Mouse (Mus musculus): ENCODE measurements around the gene N4bp2l2.
"Not testable (repeated sequence)": the region's sequence is repeated elsewhere in the genome, so short reads cannot be mapped to it uniquely, and the experiment has no call there.

Gene N4bp2l2

DNA sequence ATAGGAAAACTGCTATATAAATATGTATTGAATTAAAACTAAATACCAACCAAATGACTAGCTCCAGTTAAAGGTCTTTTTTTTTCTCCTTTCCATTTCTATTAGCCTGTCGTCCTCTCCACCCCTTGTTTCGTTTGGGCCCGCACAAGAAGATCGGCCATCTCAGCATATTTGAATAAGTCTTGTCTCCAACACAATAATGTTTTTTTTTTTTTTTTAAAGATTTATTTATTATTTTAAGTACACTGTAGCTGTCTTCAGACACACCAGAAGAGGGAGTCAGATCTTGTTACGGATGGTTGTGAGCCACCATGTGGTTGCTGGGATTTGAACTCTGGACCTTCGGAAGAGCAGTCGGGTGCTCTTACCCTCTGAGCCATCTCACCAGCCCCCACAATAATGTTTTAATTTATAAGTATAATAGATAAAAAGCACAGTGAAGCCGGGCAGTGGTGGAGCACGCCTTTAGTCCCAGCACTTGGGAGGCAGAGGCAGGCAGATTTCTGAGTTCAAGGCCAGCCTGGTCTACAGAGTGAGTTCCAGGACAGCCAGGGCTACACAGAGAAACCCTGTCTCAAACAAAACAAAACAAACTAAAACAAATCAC, at the start of gene N4bp2l2:
TSS of gene N4bp2l2 (minus strand) at position 51 of the 607 bp plus-strand sequence.
- DNase-seq (ENCODE audit: low spot score), result not testable (repeated sequence)

DNA sequence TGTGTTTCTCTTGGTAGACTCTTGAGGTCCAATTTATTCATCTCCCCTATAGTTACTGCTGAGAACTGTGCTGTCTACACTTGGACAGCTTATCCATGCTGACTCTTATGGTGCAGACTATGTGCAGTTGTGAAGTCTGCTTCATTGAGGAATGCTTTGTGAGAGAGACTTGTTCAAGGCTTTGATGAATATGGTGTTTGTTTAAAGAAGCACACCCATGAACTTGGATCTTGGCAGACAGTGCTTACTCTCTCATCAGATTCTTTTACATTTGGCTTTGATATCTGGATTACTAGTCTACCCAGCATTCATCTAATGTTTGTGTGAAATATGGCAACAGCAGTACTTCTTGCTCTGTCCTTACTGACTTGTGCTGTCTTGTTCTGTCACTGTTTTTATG, 47.4 kb upstream of the N4bp2l2 start:
- no peak for DNase-seq (ENCODE audit: low spot score)

DNA sequence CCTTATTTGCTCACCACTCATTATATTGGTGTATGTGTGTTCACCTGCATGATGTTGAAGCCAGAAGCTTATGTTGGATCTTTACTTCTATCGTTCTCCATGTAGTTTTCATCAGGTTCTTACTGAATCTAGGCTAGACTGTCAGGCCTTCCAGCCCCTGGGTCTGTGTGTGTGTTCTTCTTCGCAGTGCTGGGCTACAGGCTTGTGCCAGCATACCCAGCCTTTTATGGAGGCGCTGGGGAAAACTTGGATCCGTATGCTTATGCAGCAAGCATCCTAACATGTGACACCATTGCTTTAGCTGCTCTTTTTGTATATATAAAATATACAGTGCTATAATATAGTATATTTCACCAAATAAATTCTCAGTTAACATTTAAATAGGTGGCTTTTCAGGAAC, 45.5 kb upstream of the N4bp2l2 start:
- no peak for DNase-seq (ENCODE audit: low spot score)

DNA sequence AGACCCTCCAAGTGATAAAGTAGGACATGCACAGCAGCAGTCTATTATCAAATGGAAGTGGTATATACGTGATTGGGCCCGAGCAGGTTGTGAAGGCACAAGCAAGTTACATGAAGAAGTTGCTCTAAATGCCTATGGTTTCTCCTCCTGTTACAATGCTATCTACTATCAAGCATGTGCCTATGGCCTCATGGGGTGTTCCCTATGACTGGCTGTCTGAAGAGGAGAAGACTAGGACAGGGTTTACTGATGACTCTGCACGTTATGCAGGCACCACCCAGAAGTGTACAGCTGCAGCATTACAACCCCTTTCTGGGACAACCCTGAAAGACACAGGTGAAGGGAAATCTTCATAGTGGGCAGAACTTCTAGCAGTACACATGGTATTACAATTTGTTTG, 41.2 kb upstream of the N4bp2l2 start:
- DNase-seq (ENCODE audit: low spot score), result not testable (repeated sequence)

GRCm38 (mm10) chr5:150706651-150707050, 40.7 kb upstream of the N4bp2l2 start:
- not testable (repeated sequence) for DNase-seq (ENCODE audit: low spot score)

- DNase-seq (ENCODE audit: low spot score), result peak; percentile 17
These were observed 36.7 kb upstream of the N4bp2l2 start for GRCm38 (mm10) chr5:150702714-150703113.

- no peak for DNase-seq (ENCODE audit: low spot score)
These were observed 27.3 kb upstream of the N4bp2l2 start for GRCm38 (mm10) chr5:150693277-150693676.

DNA sequence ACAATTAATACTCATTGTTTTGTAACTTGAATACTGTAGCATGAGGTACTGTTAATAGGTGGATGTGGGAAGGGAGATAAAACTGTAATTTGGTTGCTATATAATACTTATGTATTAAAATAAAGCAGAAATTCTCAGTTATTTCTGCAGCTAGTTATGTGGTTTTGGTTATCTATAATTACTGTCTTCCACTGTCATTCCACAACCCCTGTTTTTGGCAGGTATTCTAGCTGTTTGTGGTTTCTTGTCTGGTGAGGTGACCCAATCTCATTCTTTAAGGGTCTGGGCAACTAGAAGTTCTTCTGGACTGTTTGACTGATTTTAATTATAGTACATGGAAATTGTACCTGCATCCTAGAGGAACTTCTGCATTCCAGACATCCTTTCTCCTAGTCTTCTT, 24.7 kb upstream of the N4bp2l2 start:
- DNase-seq (ENCODE audit: low spot score), result no peak

DNA sequence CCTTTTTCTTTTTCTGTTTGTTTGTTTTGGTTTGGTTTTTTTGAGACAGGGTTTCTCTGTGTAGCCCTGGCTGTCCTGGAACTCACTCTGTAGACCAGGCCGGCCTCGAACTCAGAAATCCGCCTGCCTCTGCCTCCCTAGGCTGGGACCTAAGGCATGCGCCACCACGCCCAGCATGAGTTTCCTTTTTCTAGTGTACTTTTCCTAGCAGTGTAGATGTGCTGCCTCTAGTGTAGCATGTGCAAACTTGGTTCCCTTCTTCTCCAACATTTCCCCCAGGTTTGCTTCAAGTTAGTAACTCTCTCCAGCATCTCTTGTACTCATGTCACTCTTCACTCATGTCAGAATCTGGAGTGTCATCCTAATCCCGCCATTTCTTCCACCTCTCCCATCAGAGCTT, 16.9 kb upstream of the N4bp2l2 start:
- DNase-seq (ENCODE audit: low spot score), result not testable (repeated sequence)

- DNase-seq (ENCODE audit: low spot score), result peak; percentile 7
These were observed 8.9 kb upstream of the N4bp2l2 start for GRCm38 (mm10) chr5:150674866-150675265.

- DNase-seq (ENCODE audit: low spot score), result peak; percentile 54
These were observed 8.1 kb upstream of the N4bp2l2 start for GRCm38 (mm10) chr5:150673880-150674621.

- DNase-seq (ENCODE audit: low spot score), result peak; percentile 95
These were observed 7.3 kb upstream of the N4bp2l2 start, which contains the start of gene Pds5b for GRCm38 (mm10) chr5:150673153-150673835. Gene Pds5b, plus strand, starts transcription at chr5:150673739.

GRCm38 (mm10) chr5:150672343-150672742, 6.4 kb upstream of the N4bp2l2 start:
- no peak for DNase-seq (ENCODE audit: low spot score)

GRCm38 (mm10) chr5:150668731-150669130, 2.7 kb upstream of the N4bp2l2 start:
- no peak for DNase-seq (ENCODE audit: low spot score)

DNA sequence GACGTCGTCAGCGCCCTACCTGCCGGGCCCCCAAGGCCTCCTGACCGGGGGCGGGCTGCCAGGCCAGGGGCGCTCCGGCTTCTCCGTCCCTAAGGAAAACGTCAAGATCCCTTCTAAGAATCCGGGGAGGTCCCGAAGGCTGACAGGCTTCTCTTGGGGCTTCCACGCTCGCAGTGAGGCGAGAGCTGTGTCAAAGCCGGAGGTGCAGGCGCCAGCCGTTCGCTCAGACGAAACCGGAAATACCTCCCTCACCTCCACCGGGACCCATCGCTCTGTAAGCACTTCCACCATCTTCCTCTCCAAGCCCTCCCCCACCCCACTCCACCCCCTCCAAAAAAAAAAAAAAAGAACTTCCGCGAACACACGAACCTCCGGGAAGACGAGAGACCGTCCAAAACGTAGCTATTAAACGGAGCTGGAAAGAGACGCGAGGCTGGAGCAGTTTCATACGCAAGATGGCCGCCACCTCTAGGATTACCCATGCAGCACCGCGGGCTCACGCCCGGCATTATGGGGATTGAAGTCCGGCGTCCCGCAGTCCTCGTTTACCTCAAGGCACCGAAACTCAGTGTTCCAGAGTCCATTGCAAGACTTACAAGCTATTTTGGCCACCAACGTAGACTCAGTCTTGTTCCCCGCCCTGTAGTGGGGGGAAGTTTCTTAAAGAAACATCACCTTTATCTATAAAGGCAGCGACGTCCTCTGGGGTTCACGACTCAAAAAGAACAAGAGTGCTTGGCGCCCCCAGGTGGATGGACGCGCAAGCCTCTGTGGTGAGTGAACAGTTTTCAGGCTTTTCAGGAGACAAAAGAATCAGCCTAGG, 640 bp downstream of the N4bp2l2 start:
- peak; percentile 99 for DNase-seq (ENCODE audit: low spot score)

GRCm38 (mm10) chr5:150664794-150665131, 1.2 kb downstream of the N4bp2l2 start:
- no peak for DNase-seq (ENCODE audit: low spot score)

DNA sequence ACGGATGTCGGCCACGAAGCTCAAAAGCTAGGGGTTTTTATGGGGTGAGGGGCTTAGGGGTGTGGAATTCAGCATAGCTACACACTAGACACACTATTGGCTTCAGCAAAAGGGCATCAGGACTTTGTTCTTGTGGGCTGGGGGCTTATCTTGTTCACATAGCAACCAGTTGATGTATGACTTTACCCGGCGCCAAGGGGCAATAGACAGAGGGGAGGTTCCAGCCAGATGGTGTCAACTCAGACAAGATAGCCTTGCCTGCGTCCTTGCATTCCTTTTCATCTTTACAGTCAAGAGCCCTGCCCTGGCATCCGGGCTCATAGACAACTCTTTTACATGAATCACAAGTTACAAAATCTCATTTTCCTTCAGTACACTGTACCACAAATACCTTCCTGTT, 2.1 kb downstream of the N4bp2l2 start:
- DNase-seq (ENCODE audit: low spot score), result not testable (repeated sequence)

GRCm38 (mm10) chr5:150660296-150660695, 5.7 kb downstream of the N4bp2l2 start:
- DNase-seq (ENCODE audit: low spot score), result not testable (repeated sequence)

- DNase-seq (ENCODE audit: low spot score), result not testable (repeated sequence)
These were observed 6.6 kb downstream of the N4bp2l2 start for GRCm38 (mm10) chr5:150659425-150659824.

GRCm38 (mm10) chr5:150654548-150654947, 11.4 kb downstream of the N4bp2l2 start:
- DNase-seq (ENCODE audit: low spot score), result no peak

DNA sequence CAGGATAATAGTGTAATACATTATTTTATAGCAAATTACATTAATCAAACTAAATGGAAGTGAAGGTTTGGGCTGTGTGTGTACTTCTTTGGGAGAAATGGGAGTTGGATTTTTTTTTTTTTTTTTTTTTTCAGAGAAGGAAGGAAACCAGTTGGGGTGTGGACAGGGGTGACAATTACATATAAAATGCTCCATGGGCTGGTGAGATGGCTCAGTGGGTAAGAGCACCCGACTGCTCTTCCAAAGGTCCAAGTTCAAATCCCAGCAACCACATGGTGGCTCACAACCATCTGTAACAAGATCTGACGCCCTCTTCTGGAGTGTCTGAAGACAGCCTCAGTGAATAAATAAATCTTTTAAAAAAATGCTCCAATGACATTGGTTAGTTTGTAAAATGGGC, 13.4 kb downstream of the N4bp2l2 start:
- DNase-seq (ENCODE audit: low spot score), result no peak

GRCm38 (mm10) chr5:150644926-150645325, 21.1 kb downstream of the N4bp2l2 start:
- no peak for DNase-seq (ENCODE audit: low spot score)

All from embryo, embryonic 10.5 days (tissue).